Mouse (Mus musculus): ENCODE results near the gene Snrnp40. TPM values are rescaled to one million over a fixed set of nuclear protein-coding genes. Genes with fewer than 3 reads are reported as not detected.

Snrnp40 gene
- 98.2 and 112 TPM in 2 replicates for polyA plus RNA-seq (2012)

DNA sequence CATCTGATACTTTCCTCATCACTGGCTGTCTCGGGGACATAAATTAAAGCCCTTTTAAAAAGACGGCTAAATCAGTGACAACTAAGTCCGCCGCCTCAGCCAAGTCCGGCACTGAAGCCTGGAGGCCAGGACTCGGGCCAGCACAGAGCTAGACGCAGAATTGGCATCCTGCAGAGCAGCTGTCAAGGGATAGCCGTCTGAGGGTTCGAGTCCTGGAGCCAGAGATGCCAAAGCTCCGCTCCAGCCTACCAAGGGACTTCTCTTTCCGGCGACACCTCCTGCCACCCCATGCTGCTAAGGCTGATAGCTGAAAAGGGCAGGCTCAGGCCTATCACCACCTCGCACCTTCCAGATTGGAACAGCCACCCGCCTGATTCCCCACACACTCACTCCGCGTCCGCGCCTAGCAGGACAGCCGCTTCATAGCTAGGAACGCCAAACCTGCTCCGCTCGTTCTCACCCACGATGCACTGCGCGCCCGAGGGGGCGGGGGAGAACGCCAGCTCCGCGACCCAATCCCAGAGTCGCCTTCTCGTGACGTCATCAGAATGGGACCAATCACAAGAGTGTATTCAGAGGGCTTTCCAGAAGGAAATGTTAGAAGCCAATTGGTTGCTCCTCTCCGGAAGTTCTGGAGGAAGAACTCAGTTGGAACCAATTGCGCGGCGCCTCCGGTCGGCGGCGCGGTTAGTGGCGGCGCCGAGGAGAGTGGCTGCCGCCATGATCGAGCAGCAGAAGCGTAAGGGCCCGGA, at the start of gene Snrnp40, which contains the start of gene Zcchc17:
Snrnp40 (plus strand) TSS at position 647 of the 752 bp plus-strand sequence.
Zcchc17 (minus strand) TSS at position 458 of the 752 bp plus-strand sequence.
- no peak for TF ChIP-seq GATA1 (IDR thresholded peaks at IDR 0.05; ENCODE audit: low read length)

GRCm38 (mm10) chr4:130312526-130312925, 47.4 kb upstream of the Snrnp40 start:
- TF ChIP-seq GATA1 (IDR thresholded peaks at IDR 0.05; ENCODE audit: low read length) = no peak

GRCm38 (mm10) chr4:130313552-130313951, 46.4 kb upstream of the Snrnp40 start:
- TF ChIP-seq GATA1 (IDR thresholded peaks at IDR 0.05; ENCODE audit: low read length) = no peak

DNA sequence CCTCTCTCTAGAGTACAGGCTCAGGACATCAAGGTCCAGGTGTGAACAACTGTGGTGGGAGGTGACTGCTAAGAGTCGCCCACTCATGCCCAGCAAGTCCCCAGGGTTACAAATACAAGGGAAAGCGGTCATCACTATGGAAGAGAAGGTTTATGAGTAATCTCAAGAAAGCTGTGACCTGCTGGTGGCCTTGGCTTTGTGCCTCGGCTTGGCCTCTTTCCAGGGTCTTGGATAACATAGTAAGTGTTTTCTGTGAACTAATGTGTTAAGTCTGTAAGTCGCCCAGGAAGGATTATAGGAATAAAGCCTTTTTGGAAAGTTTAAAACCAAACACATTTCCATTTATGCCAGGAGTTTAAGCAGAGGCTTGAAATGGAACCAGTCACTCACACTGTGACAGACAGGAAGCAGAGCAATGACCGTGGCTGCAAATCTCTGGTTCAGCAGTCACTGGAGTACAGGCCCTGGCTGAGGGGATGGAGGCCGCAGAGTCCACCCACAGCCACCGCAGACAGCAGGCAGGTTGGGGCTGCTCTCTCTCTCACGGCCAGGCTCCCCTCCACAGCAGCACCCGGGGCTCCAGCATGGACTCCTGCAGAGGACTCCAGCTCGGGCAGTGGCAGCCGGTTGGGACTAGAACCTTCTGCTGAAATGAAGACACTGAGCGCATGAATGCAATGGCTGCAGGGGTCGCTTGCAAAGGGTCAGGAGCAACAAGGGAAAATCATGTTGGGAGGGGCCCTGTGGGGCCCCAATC, 44.0 kb upstream of the Snrnp40 start:
- TF ChIP-seq GATA1 (IDR thresholded peaks at IDR 0.05; ENCODE audit: low read length) = no peak

DNA sequence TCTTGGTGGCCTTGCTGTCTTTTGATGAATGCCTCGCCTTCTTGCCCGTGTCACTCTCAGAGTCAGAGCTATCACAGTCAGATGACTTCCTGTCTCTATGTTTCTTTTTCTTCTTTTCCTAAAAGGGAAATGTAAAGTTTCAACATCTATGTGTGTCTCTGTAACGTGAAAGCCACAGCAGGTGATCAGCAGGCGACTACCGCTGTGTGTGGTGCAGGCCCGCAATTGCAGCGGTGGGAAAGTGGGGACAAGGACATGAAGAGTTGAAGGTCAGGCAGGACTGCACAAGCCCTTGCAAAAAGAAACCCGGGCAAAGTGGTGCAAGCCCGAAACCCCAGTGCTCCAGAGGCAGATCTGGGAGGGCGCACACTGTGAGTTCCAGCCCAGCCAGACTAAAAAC, 43.2 kb upstream of the Snrnp40 start:
- no peak for TF ChIP-seq GATA1 (IDR thresholded peaks at IDR 0.05; ENCODE audit: low read length)

DNA sequence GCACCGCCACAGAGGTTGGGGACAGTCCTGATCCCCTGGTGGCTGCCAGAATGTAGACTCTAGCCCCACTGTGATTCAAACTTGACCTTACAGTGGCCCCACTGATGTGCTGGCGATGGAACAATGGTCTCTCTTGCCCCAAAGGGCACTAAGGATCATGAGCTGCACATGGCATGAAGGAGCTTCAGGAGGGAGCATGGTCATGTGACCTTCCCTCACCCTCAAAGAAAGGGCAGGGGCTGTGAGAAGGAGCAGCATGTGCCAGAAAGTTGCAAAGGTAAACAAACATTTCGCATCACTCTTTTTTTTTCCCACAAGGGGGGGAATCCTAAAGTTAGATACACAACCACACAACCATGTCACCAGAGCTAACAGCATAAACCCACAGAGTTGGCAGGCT, 41.8 kb upstream of the Snrnp40 start:
- TF ChIP-seq GATA1 (IDR thresholded peaks at IDR 0.05; ENCODE audit: low read length) = no peak

GRCm38 (mm10) chr4:130319564-130319963, 40.4 kb upstream of the Snrnp40 start:
- TF ChIP-seq GATA1 (IDR thresholded peaks at IDR 0.05; ENCODE audit: low read length) = no peak

DNA sequence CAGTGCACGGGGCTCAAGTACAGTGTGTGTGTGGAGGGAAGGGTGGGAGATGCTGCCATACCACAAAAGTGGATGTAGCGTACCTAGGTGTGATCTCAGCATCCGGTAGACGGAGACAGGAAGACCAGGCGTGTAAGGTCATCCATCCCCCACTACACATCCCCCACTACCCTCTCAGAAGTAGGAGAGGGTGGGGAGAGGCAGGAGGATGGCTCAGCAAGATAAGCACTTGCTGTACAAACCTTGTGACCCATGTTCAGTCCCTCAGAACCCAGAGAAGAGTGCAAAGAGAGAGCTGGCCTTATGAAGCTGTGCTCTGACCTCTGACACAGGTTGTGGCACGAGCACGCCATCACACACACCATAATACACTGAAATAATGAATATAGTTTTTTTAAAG, 38.3 kb upstream of the Snrnp40 start:
- no peak for TF ChIP-seq GATA1 (IDR thresholded peaks at IDR 0.05; ENCODE audit: low read length)

- no peak for TF ChIP-seq GATA1 (IDR thresholded peaks at IDR 0.05; ENCODE audit: low read length)
Observed at GRCm38 (mm10) chr4:130322567-130322966, 37.4 kb upstream of the Snrnp40 start.

GRCm38 (mm10) chr4:130323165-130323564, 36.8 kb upstream of the Snrnp40 start:
- no peak for TF ChIP-seq GATA1 (IDR thresholded peaks at IDR 0.05; ENCODE audit: low read length)

GRCm38 (mm10) chr4:130323607-130324006, 36.3 kb upstream of the Snrnp40 start:
- TF ChIP-seq GATA1 (IDR thresholded peaks at IDR 0.05; ENCODE audit: low read length) = no peak

GRCm38 (mm10) chr4:130325446-130325845, 34.5 kb upstream of the Snrnp40 start:
- TF ChIP-seq GATA1 (IDR thresholded peaks at IDR 0.05; ENCODE audit: low read length) = no peak

GRCm38 (mm10) chr4:130327366-130327765, 32.6 kb upstream of the Snrnp40 start:
- no peak for TF ChIP-seq GATA1 (IDR thresholded peaks at IDR 0.05; ENCODE audit: low read length)

DNA sequence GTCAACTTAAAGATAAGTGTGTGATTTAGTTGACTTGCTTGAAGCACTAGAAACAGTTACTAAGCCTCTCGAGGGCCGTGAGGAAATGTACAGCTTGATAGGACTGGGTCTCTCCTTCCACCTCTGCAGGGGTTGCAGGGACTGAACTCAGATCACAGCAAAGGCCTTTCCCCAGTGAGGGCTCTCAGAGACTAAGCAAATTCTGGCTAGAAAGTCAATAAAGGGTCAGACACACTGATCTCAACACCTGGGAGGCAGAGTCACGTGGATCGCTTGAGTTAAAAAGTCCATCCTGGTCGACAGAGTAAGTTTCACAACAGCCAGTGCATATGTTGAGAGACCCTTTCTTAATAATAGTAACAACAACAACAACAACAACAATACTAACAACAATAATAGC, 24.1 kb upstream of the Snrnp40 start:
- no peak for TF ChIP-seq GATA1 (IDR thresholded peaks at IDR 0.05; ENCODE audit: low read length)

DNA sequence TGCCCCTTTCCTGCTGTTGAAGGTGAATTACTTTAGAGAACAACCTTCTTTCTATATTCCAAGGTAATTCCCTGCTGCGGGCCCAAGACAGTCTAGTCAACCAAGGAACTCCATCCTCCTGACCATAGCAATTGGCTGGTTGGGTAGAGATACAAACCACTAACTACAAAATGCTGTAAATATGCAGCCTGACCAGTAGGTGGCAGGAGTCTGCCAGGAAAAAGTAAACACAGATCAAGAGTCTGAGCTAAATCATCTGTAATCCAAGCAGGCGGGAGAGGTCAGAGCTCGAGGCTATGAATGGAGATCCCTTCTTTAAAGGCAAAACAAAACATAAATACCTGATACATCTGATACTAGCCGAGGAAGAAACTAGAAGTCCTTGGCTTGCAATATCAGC, 18.2 kb upstream of the Snrnp40 start:
- TF ChIP-seq GATA1 (IDR thresholded peaks at IDR 0.05; ENCODE audit: low read length) = no peak

DNA sequence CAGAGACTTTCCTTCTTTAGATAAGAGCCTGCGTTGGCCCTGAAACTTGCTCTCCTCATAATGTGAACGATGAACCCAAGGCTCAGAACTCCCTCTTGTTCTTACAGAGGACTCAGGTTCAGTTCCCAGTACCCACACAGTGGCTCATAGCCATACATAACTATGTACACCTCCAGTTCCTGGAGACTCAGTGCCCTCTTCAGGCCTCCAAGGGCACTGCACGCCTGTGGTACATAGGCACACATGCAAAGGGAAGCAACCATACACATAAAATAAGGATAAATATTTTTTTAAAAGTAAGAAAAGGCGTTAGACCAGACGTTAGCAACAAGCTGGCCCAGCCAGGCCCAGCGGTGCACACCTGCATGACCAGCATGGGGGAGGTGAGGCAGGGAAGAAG, 10.3 kb upstream of the Snrnp40 start:
- TF ChIP-seq GATA1 (IDR thresholded peaks at IDR 0.05; ENCODE audit: low read length) = no peak
